Mouse (Mus musculus) ovary, postnatal 10 days (tissue): Measurements from ENCODE around the gene Tbc1d16.
"Not testable (repeated sequence)": the region's sequence is repeated elsewhere in the genome, so short reads cannot be mapped to it uniquely, and the experiment has no call there.

Experiments used
- DNase-seq: peaks from one replicate; pipeline ENCODE4 v3.0.0; 2022; ENCODE audit warnings: low spot score

Gene Tbc1d16

GRCm38 (mm10) chr11:119228091-119228781, at the start of gene Tbc1d16, which contains the start of gene Ccdc40:
Gene Tbc1d16, minus strand, starts transcription at chr11:119228499.
Gene Ccdc40, plus strand, starts transcription at chr11:119228572.
- DNase-seq = peak; percentile 56

- DNase-seq = no peak
These were observed 45.1 kb upstream of the Tbc1d16 start for GRCm38 (mm10) chr11:119273186-119273930.

GRCm38 (mm10) chr11:119272492-119272891, 44.2 kb upstream of the Tbc1d16 start:
- DNase-seq = not testable (repeated sequence)

- DNase-seq = no peak
These were observed 40.4 kb upstream of the Tbc1d16 start for GRCm38 (mm10) chr11:119268557-119269195.

- DNase-seq = peak; percentile 90
These were observed 39.7 kb upstream of the Tbc1d16 start, which contains the start of gene Gaa for GRCm38 (mm10) chr11:119267768-119268556. Gene Gaa, plus strand, starts transcription at chr11:119267887.

- DNase-seq = no peak
These were observed 39.0 kb upstream of the Tbc1d16 start for GRCm38 (mm10) chr11:119267241-119267674.

GRCm38 (mm10) chr11:119265811-119266210, 37.5 kb upstream of the Tbc1d16 start:
- DNase-seq = no peak

- DNase-seq = no peak
These were observed 36.1 kb upstream of the Tbc1d16 start for GRCm38 (mm10) chr11:119264413-119264812.

GRCm38 (mm10) chr11:119259977-119260376, 31.7 kb upstream of the Tbc1d16 start:
- no peak for DNase-seq

- no peak for DNase-seq
These were observed 30.4 kb upstream of the Tbc1d16 start for GRCm38 (mm10) chr11:119258572-119259322.

- no peak for DNase-seq
These were observed 29.9 kb upstream of the Tbc1d16 start for GRCm38 (mm10) chr11:119258216-119258571.

- DNase-seq = not testable (repeated sequence)
These were observed 28.3 kb upstream of the Tbc1d16 start for GRCm38 (mm10) chr11:119256557-119256956.

- DNase-seq = no peak
These were observed 24.7 kb upstream of the Tbc1d16 start for GRCm38 (mm10) chr11:119252854-119253541.

GRCm38 (mm10) chr11:119250998-119251397, 22.7 kb upstream of the Tbc1d16 start:
- DNase-seq = no peak

- no peak for DNase-seq
These were observed 20.7 kb upstream of the Tbc1d16 start for GRCm38 (mm10) chr11:119249011-119249410.

GRCm38 (mm10) chr11:119245543-119245942, 17.2 kb upstream of the Tbc1d16 start:
- DNase-seq = not testable (repeated sequence)

- DNase-seq = no peak
These were observed 11.2 kb upstream of the Tbc1d16 start for GRCm38 (mm10) chr11:119239480-119239879.

GRCm38 (mm10) chr11:119238305-119238721, 10.0 kb upstream of the Tbc1d16 start:
- no peak for DNase-seq

GRCm38 (mm10) chr11:119237568-119238304, 9.4 kb upstream of the Tbc1d16 start:
- no peak for DNase-seq

GRCm38 (mm10) chr11:119237007-119237406, 8.7 kb upstream of the Tbc1d16 start:
- DNase-seq = no peak
